Mouse (Mus musculus): ENCODE data around the gene Spata2l. TPM values are rescaled to one million over a fixed set of nuclear protein-coding genes. Genes with fewer than 3 reads are reported as not detected.

Spata2l gene
- 4.4 and 7.0 TPM in 2 replicates for polyA plus RNA-seq (2012; rRNA removed)

DNA sequence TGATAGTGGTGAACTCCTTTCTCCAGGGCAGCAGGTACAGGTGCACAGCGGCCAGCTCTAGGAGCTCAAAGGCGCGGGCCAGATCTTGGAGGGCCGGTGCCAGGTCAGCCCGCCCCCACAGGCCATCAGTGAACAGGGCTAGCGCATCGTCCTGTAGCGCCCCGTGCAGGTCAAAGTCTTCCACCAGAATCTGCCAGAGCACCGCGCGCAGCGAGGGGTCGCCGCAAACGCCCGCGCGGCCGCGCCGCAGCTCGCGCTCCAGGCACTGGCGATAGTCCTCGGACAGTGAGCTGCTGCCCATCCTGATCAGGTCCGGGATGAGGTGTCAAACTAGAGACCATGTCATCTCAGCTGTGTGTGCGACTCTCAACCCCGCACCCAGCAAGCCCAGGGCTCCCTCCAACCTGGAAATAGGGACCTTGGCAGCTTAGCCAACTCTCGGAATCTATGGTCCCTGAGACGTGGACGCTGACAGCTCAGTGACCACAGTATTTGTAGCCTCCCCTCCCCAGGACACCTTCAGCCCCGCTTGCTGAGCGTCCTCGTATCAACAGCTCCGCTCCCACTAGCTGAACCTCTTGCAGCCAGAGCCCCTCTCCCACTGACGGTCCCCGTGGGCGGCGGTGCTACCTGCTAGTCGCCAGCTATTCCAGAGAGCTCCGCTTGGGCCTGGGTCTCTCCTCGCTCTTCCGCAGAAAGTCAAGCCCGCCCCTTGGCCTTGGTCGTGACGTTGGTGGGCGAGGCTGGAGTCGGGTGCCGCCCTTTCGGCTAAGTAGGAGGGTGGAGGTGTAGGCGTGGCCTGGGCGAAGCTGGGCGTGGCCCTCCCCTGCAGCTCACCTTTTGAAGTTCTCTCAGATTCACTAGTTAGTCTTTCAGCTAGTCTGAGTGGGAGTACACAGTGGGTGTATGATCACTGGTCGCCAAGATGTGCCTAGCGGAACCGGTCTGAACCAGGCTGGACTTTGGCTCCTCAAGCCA, at the start of gene Spata2l:
Gene Spata2l, minus strand, starts transcription at position 714 of the 978 bp plus-strand sequence.

DNA sequence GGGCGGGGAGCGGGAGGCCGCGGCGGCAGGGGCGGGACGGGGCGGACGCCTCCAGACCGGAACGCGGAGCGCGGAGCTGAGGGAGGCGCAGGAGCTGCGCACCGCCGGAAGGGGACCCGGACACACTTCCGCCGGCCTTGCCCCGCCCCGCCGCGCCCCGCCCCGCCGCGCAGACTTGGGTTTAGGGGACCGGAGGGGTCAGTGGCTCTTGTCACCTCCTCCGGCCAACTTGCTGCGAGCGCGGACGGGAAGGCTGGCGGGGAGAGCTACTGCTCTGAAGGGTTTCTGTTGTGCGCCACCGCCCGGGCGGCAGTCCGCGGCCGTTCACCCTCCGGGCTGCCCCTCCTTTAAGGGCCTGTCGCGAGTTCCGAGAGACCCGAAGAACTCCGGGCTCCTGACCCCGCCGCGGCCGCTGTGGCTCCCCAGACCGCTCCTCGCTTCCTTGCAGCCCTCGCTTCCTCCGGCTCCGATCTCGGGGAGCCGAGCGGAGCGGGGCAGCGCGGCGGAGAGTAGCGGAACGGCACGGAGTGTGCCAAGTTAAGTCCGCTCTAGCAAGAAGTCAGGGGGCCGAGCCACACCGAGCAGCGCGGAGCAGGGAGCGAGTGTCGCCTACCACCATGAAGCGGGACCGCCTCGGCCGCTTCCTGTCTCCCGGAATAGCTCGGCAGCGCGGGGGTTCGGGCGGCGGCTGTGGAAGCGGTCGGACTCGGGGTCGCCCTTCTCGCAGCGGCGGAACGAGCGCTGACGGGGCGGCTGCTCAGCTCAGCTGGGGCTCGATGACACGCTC, 18.3 kb upstream of the Spata2l start, which contains the start of the genes Zfp276 and Vps9d1:
Gene Zfp276, plus strand, starts transcription at position 97 of the 787 bp plus-strand sequence.
Gene Vps9d1, minus strand, starts transcription at position 250 of the 787 bp plus-strand sequence.

DNA sequence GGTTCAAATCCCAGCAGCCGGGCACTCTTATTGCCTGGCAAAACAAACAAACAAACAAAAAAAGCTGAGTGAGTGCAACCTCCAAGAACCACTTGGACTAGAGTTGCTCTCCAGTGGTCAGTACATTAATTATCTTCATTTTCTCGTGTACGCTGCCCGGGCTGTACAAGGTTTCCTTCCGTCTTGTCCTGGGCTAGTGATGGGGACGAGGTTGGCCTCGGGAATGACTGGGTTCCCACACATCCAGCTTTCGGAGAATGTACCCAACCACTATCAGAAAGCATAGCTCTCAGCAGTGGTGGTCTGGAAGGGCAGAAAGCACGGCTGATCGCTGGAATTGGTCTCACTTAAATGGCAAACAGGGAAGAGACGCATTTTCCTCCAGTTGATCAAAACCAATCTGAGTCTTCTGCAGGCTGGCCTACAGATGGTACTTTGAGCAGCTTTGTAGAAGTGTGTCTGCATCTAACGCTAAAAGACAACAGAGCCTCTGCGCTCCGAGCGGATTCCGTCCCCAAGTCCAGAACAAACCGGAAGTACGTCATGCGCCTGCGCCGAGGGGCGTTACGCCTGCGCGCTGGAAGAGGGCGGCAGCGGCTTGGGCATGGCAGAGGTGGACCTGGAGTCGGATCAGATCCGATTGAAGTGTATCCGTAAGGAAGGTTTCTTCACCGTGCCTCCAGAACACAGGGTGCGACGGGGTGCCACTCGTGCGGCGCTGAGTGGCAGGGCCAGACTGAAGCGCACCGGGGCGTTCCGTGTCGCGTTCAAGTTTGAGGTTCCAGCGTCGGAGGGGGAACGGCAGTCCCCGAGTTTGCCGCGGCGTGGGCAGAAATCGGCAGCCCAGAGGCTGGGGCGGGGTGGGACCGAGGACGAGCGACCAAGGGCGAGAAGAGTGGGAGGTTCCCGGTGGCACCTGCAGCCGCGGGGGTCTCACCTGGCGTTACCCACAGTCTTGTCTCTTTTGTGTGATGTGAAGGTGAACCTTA, 11.5 kb downstream of the Spata2l start, which contains the start of gene Cdk10:
Gene Cdk10, plus strand, starts transcription at position 565 of the 989 bp plus-strand sequence.

DNA sequence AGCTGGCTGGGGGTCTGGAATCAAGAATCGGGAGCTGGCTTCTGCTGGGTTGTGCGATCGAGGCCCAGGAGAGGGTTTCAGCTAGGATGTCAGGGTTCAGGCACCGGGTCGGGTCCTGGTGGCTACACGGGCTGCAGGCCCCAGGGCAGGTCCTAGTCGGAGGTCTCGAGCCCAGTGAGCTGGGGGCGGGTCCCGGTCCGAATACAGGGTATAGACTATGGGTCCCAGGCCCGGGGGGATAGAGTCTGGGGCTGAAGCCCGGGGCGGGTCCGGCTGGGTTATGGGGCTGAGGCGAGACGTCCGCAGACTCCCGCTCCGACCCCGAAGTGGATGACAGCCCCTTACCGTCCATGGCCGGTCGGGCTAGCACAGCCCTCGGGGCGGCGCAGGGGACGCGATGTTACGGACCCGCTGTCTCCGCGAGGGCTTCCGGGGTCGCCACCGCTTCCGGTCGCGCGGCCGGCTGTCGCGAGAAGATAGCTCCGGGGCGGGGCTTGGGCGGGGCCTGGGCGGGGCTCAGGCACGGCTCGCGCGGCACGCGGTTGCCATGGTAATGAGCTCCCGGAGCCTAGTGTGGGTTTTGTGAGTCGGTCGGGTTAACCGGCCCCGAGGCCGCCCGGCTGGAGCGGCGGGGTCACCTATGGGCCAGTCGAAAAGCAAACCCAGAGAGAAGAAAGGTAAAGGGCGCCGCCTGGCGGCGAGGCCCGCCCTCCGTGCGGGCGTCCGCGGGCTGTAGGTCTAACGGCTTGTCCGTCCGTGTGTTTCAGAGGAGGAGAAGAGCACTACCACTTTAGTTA, 23.5 kb downstream of the Spata2l start, which contains the start of the genes Chmp1a and Spata33:
Gene Chmp1a, minus strand, starts transcription at position 443 of the 797 bp plus-strand sequence.
Gene Spata33, plus strand, starts transcription at position 512 of the 797 bp plus-strand sequence.

DNA sequence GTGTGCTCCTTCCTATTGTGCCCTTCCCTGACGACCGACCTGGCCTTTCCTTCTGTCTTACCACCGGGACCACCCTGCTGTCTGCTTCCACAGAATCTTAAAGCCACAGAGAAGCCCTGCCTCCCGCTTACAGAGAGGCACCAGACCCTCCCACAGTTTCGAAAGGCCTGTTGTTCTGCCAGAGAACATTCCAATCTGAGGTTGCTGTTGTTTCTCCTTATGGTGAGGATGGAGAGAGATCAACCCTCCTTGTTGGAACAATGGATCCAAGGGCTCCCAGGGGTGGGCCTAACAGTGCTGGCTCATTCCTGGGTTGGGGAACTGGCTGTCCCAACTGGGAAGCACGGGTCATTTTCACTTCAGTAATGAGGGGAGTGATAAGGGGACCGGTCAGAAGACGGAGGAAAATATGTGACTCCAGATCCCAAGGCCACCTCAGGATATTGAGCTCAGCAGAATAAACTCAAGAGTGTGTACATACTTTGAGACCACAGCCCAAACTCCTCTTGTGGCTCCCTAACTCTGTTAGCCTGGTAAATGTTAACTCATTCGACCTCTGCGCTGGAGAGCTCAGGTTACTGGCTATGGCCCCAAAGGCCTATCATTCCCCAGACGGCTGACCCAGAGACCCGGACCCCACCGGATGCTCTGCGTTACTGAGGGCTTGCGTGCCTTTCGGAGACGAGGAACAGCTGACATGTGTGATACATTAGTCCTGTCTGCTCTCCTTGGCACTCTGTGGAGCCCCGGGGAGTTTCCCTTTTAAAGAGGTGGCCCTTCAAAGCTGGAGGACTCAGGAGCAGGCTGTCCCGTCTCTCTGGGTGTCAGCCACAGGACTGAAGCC, 50.2 kb downstream of the Spata2l start, which contains the start of gene Dpep1:
Gene Dpep1, plus strand, starts transcription at position 677 of the 844 bp plus-strand sequence.

Other genes with a start within 250 kb of the Spata2l start
- gene Ankrd11, start 194.0 kb downstream of the Spata2l start, polyA plus RNA-seq (2012; rRNA removed): 16.0 and 23.2 TPM in 2 replicates
- 72.5 and 126 TPM in 2 replicates for gene Spg7, start 173.3 kb downstream of the Spata2l start, polyA plus RNA-seq (2012; rRNA removed)
- 1,173 and 2,683 TPM in 2 replicates for gene Rpl13, start 133.9 kb downstream of the Spata2l start, polyA plus RNA-seq (2012; rRNA removed)
- gene Cpne7, start 118.9 kb downstream of the Spata2l start, polyA plus RNA-seq (2012; rRNA removed): 0.65 and 0.74 TPM in 2 replicates
- 0.33 and 2.9 TPM in 2 replicates for gene Sult5a1, start 77.9 kb downstream of the Spata2l start, polyA plus RNA-seq (2012; rRNA removed)
- 7.0 and 7.4 TPM in 2 replicates for gene Dpep1, start 50.0 kb downstream of the Spata2l start, polyA plus RNA-seq (2012; rRNA removed)
- gene Chmp1a, start 23.5 kb downstream of the Spata2l start, polyA plus RNA-seq (2012; rRNA removed): 64.7 and 76.1 TPM in 2 replicates
- 0.19 and 0.96 TPM in 2 replicates for gene Spata33, start 23.4 kb downstream of the Spata2l start, polyA plus RNA-seq (2012; rRNA removed)
- gene Cdk10, start 11.4 kb downstream of the Spata2l start, polyA plus RNA-seq (2012; rRNA removed): 25.0 and 25.3 TPM in 2 replicates
- 12.0 and 14.9 TPM in 2 replicates for gene Zfp276, start 18.0 kb upstream of the Spata2l start, polyA plus RNA-seq (2012; rRNA removed)
- 42.1 and 58.2 TPM in 2 replicates for gene Vps9d1, start 18.1 kb upstream of the Spata2l start, polyA plus RNA-seq (2012; rRNA removed)
- gene Fanca, start 82.3 kb upstream of the Spata2l start, polyA plus RNA-seq (2012; rRNA removed): 5.6 and 11.0 TPM in 2 replicates
- gene Spire2, start 96.5 kb upstream of the Spata2l start, polyA plus RNA-seq (2012; rRNA removed): 26.4 and 34.4 TPM in 2 replicates
- gene Tcf25, start 137.5 kb upstream of the Spata2l start, polyA plus RNA-seq (2012; rRNA removed): 64.3 and 69.0 TPM in 2 replicates
- gene Mc1r, start 170.9 kb upstream of the Spata2l start, polyA plus RNA-seq (2012; rRNA removed): not detected in 2 replicates
- 7.0 and 9.8 TPM in 2 replicates for gene Tubb3, start 175.2 kb upstream of the Spata2l start, polyA plus RNA-seq (2012; rRNA removed)
- gene Def8, start 187.3 kb upstream of the Spata2l start, polyA plus RNA-seq (2012; rRNA removed): 10.6 and 17.1 TPM in 2 replicates
- 10.1 and 12.7 TPM in 2 replicates for gene Afg3l1, start 241.7 kb upstream of the Spata2l start, polyA plus RNA-seq (2012; rRNA removed)